Mouse (Mus musculus) embryonic stem cell, embryonic (primary cell): ENCODE measurements around the gene Fam53a.

ENCODE experiments used
- CTCF ChIA-PET, 4 experiments: fragments of 300-600 bp in 2 of 4; fragments of 350-600 bp in 2 of 4; sonication (Branson Sonifier 250); formaldehyde crosslinking; loops; one replicate each; lab custom pipeline; 2022; ENCODE audit warnings: inconsistent platforms in 2 of 4; lab: Charles Lee
- POLR2A ChIA-PET, 4 experiments: fragments of 300-600 bp in 2 of 4; fragments of 350-600 bp in 2 of 4; sonication (Branson Sonifier 250); formaldehyde crosslinking; loops; one replicate each; lab custom pipeline; 2022; ENCODE audit warnings: antibody characterized with exemption in 4 of 4, inconsistent platforms in 1 of 4; lab: Charles Lee

The Fam53a gene

DNA sequence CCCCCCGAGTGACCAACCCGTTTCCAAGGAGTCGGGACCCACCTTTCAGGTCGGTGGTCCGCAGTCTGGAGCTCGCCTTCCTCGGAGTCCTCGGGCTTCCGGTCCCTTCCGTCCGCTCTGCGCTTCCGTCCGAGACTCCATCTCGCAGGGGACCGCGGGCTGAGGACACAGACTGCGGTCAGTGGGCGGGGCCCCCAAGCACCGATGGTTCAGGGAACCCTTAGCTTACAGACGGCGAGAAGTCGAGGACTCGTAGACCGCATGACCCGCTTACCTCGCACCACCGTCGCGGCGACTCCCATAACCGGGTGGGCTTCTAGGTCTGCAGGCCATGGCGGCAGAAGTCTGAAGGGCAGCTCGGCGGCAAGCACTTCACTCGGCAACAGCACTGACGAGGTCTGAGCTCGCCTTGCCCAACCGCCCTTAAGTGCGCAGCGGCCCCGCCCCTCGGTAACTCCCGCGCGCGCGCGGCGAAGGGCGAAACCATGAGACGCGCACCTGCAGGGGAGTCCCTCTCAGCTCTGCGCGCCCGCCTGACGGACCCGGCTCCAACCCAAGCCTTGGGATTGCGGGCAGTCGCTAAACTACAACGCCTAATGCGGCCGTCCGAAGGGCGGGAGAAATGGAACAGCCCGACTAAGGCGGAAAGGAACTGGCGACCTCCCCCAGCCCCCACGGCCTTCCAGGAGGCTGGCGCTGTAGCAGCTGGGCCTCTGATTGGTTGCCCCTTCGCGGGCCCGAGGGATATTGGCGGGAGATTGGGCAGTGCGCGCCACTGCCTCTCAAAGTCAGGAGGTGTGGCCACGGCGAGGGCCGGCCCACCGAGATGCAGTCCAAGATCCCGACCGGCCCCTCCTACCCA, 22.7 kb upstream of the Fam53a start, which contains the start of gene Slbp:
Slbp (minus strand) TSS at position 654 of the 862 bp plus-strand sequence.
- POLR2A ChIA-PET = interaction anchor here (0.5 to 15.0 kb wide), 145 partner anchors 8 to 1923 kb away, joined by 3 to 307 read pairs (median 5); partner anchors contain the start of genes Fam53a (in 4 of the 4), Gm9903 (in 4 of the 4), Nelfa (in 3 of the 4) and Rnf4 (in 3 of the 4)
- CTCF ChIA-PET = interaction anchor here in 2 of 4 experiments (0.7 to 2.3 kb wide), 11 partner anchors 11 to 156 kb away, joined by 3 to 15 read pairs (median 4); partner anchors contain the start of genes Fam53a (in 1 of the 2) and Gm9903 (in 1 of the 2)

DNA sequence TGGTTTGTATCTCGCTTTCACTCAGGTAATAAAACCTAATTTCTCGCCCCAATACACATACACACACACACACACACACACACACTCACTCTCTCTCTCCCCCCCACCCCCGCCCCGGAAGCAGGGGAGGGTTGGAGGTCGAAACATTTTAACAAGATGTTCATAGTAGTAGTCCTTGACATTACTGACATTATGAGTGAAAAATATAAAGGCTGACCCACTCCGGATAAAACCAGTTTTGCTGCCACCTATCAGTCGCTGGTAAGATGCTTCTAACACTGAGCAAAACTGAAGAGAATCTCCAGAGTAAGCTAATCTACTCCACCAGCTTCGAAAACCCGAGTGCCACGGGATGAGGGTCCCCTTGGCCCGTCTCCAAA, 22.1 kb upstream of the Fam53a start:
- POLR2A ChIA-PET = interaction anchor here (0.6 to 15.0 kb wide), 119 partner anchors 9 to 1923 kb away, joined by 3 to 307 read pairs (median 6); partner anchors contain the start of genes Fam53a (in 4 of the 4), Gm9903 (in 4 of the 4), Nelfa (in 3 of the 4) and Ctbp1 (in 2 of the 4)
- CTCF ChIA-PET = interaction anchor here in 3 of 4 experiments (0.6 to 2.3 kb wide), 9 partner anchors 10 to 86 kb away, joined by 3 to 15 read pairs (median 4); partner anchors contain the start of genes Fam53a (in 1 of the 3) and Gm9903 (in 1 of the 3)

DNA sequence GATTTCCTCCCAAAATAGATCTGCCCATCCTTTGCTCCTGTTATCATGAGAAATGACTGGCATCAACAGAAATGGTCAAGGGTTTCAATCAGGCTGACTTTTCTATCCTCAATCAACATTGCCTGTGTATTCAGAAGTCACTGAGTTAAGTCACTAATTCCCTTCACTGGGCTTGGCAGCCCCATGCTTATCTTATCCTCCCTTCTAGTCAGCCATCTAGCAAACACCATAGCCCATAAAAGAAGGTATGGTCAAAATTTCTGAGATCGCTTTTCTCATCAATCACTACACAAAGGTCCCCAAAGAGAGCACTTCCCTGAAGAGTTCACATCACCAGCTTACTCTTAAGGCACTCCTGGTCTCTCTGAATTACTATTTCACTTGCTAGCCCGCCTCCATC, 21.6 kb upstream of the Fam53a start:
- POLR2A ChIA-PET = interaction anchor here (0.6 to 15.0 kb wide), 55 partner anchors 9 to 1336 kb away, joined by 3 to 307 read pairs (median 10); partner anchors contain the start of genes Fam53a (in 4 of the 4), Gm9903 (in 4 of the 4), Fgfr3 (in 2 of the 4) and Letm1 (in 2 of the 4)
- CTCF ChIA-PET = interaction anchor here in 3 of 4 experiments (0.6 to 2.3 kb wide), 5 partner anchors 10 to 43 kb away, joined by 3 to 15 read pairs (median 5); no protein-coding TSS in a partner anchor

DNA sequence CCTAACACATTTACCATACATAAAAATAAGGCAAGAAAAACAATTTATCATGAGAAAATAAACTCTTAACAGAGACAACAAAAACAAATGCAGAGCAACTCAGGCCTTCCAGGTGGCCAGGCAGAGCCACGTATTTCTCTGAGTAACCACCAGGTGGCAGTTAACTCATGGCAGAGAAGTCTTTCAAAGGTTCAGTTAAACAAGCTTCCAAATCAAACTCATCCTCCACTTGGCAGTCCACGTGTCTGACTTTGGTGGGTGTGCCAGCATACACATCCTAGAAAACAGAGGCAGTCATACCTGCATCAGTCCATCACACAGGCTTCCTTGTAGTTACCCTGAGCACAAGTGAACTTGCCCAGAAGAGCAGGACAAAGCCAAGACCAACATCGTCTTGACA, 11.2 kb upstream of the Fam53a start:
- CTCF ChIA-PET = interaction anchor here (0.7 to 3.2 kb wide), 14 partner anchors 8 to 292 kb away, joined by 3 to 16 read pairs (median 4); partner anchors contain the start of genes Slbp (in 2 of the 4), Fam53a (in 1 of the 4) and Gm9903 (in 1 of the 4)
- POLR2A ChIA-PET = interaction anchor here (0.8 to 9.8 kb wide), 14 partner anchors 10 to 150 kb away, joined by 3 to 307 read pairs (median 6); partner anchors contain the start of genes Slbp (in 4 of the 4), Fam53a (in 3 of the 4), Gm9903 (in 3 of the 4) and Fgfr3 (in 1 of the 4)

DNA sequence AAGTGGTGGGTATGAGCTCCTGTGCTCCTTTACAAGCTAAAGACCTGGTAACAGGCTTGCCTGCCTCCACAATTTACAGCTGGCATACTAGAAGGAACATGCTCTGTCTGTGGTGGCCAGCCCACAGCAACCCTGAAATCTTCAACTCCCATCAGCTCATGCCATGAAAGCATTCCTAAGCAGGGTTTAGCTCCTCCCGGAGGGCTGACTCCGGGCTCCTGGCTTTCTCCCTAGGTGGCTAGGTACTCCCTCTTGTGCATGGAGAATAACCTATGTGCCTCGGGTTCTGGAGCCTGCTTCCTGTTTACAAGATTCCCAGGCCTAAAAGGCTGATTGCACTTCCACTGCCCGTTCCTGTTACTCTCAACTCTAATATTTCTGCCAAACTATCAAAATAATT, 9.4 kb upstream of the Fam53a start:
- ChIA-PET CTCF (interaction anchor here in 1 of 4 experiments (1.1 kb wide), 1 partner anchor 13 kb away, joined by 3 read pairs; no protein-coding TSS in a partner anchor), POLR2A (interaction anchor here (0.6 to 9.8 kb wide), 22 partner anchors 9 to 878 kb away, joined by 3 to 307 read pairs (median 6); partner anchors contain the start of genes Fam53a (in 4 of the 4), Gm9903 (in 4 of the 4), Slbp (in 4 of the 4) and Tacc3 (in 2 of the 4))

DNA sequence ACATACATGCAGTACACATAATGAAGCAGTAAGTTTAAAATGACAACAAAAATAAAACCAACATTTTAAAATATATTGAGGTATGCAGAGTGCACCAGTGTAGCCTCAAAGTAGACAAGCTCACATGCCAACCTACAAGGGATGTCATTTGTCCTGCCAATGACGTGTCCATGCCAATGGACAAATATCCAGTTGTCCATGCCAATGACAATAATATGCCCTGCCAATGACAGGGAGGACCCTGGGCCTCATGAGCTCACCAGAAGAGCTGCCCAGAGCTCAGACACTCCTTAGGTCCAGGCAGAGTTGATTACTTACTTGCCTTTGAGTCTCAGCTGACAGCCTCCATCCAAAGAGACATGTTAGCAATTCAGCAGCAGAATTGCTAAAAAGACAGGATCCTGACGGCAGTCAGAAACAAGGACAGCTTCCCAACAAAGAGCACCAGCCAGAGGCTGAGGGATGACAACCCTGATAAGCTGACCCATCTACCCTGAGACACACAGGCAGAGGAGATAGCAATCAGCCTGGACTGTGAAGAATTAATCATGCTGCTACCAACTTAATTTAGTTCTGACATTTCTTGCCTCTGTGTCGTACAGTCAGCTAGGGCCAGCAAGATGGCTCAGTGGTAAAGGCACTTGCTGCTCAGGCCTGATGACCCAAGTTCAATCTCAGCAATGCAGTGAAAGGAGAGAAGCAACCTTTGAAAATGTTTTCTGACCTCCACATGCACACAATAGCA, 8.3 kb upstream of the Fam53a start:
- POLR2A ChIA-PET = interaction anchor here (0.9 to 9.8 kb wide), 20 partner anchors 8 to 877 kb away, joined by 3 to 307 read pairs (median 7); partner anchors contain the start of genes Fam53a (in 4 of the 4), Gm9903 (in 4 of the 4), Slbp (in 4 of the 4) and Tacc3 (in 2 of the 4)
- CTCF ChIA-PET = interaction anchor here in 1 of 4 experiments (1.1 kb wide), 1 partner anchor 14 kb away, joined by 3 read pairs; no protein-coding TSS in a partner anchor

DNA sequence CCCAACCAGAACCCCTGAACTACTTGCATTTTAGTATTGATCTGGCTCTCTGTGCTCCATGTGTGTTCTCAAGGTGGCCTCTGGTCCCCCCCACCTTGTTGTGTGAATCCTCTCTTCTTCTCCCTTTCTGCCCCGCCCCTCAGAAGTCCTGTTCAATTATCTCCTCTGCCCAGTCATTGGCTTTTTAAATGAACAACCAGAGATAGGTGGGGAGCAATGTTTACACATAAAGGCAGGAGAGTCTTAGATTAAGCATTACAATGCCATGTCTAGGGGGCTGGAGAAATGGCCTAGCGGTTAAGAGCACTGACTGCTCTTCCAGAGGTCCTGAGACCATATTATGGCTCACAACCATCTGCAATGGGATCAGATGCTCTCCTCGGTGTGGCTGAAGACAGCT, 5.9 kb upstream of the Fam53a start:
- ChIA-PET POLR2A (interaction anchor here in 3 of 4 experiments (0.6 to 9.8 kb wide), 4 partner anchors 15 to 33 kb away, joined by 5 to 307 read pairs (median 9); partner anchors contain the start of genes Slbp (in 2 of the 3), Tacc3 (in 1 of the 3) and Tmem129 (in 1 of the 3)), CTCF (no interaction called here)

DNA sequence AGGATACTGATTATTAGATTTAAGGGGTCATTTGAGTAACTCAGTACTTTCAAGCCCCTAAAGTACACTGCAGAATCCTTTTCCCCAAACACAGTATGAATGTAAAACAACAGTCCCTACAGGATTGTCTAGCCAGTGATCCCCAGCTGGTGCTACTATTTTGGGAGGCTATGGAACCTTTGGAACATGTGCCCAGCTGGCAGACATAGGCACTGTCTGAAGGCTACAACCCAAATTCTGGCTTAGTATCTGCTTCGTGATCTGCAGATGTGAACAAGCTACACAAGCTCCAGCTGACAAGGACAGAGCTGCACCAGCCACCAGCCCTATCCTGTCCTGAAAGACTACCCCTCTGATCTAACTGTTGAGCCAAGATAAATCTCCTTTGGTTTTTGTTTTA, 3.1 kb upstream of the Fam53a start:
- ChIA-PET CTCF (no interaction called here), POLR2A (interaction anchor here in 3 of 4 experiments (0.5 to 8.1 kb wide), 4 partner anchors 17 to 88 kb away, joined by 3 to 152 read pairs (median 76); partner anchors contain the start of genes Slbp (in 2 of the 3) and Fgfr3 (in 1 of the 3))

DNA sequence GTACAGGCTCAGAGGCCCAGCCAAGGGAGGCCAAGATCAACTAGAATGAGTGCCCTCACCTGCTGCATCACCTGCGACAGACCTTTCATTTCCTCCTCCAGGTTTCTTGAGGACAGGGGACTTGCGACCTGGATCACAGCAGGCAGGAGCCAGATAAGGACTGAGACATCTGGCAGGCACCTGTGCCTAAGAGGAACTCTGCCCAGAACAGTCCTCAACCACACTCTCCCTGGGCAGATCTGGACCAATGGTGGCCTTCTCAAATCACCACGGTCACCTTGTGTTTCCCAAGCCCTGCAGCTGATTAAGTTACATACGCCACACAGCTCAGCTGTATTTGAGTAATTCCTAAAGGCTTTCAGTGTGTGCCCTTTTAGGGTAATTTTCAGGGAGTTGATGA, 1.2 kb upstream of the Fam53a start:
- ChIA-PET POLR2A (interaction anchor here (0.7 to 8.1 kb wide), 24 partner anchors 8 to 545 kb away, joined by 3 to 152 read pairs (median 12); partner anchors contain the start of genes Slbp (in 4 of the 4), Tacc3 (in 3 of the 4), Tmem129 (in 3 of the 4) and Nelfa (in 1 of the 4)), CTCF (interaction anchor here in 1 of 4 experiments (1.0 to 2.8 kb wide), 2 partner anchors 11 to 237 kb away, joined by 3 to 11 read pairs; no protein-coding TSS in a partner anchor)

DNA sequence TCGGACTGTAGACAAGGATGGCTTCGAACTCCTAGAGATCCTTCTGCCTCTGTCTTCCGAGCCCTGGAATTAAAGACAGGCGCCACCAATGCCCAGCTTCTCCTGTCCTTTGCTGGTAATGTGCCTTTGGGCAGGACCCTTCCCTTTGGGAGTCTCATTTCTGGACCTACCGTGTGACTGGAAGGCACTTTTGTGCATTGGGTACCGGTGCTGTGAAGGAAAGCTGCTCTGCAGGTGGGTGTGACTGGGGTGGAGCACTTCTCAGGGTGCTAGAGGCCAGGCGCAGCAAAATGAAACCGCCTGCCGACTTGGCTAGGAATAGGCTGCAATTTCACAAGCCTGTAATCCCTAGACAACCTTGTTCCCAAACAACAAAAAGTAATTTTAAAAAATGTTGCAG, 626 bp upstream of the Fam53a start:
- CTCF ChIA-PET = interaction anchor here in 1 of 4 experiments (1.0 to 2.8 kb wide), 7 partner anchors 12 to 236 kb away, joined by 3 to 11 read pairs (median 4); partner anchors contain the start of gene Slbp
- POLR2A ChIA-PET = interaction anchor here (0.6 to 8.1 kb wide), 48 partner anchors 8 to 740 kb away, joined by 3 to 152 read pairs (median 5); partner anchors contain the start of genes Slbp (in 4 of the 4), Tacc3 (in 3 of the 4), Tmem129 (in 3 of the 4) and Fam193a (in 1 of the 4)

DNA sequence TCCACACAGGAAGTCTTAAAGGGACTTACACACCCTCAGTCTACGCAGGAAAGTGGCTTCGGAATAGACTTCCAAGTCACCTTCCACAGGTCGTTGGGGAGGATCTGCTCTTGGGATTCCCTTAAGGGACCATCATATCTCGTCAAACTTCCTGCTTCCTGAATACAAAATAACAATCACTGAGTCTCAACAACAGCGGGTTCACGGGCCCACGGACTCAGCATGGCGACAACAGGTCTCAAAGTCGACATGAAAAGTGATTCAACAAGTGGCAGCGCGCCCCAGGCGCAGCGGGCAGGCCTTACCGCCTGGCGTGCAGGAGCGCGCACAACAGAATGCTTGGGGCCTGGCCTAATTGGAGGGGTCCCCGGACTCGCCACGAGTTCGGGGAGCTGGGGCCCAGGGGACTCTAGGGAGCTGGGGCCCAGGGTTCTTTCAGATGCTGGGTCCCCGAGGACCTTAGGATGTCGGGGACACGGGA, 575 bp downstream of the Fam53a start:
- POLR2A ChIA-PET = interaction anchor here (1.0 to 8.1 kb wide), 39 partner anchors 8 to 307 kb away, joined by 3 to 152 read pairs (median 5); partner anchors contain the start of genes Slbp (in 3 of the 4), Tacc3 (in 2 of the 4), Tmem129 (in 2 of the 4) and Letm1 (in 1 of the 4)
- CTCF ChIA-PET = interaction anchor here in 1 of 4 experiments (1.0 to 2.8 kb wide), 4 partner anchors 13 to 109 kb away, joined by 3 to 11 read pairs (median 4); no protein-coding TSS in a partner anchor

DNA sequence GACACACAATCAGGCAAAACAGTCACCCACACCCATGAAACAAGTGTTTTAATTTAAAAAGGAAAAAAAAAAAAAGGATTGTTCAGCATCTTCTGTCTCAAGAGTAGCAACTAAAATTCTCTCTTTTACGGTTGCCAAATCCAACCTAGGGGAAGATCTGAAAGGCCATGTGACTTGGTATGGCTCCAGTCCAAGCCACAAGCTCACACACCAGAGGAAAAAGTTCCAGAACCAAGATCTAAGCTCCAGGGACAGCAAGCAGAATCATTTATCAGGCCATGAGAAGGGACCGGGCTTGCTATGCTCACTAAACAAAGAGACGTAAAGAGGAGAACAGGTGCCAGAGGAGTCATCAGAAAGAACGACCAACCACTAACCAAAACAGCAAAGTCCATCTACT, 1.5 kb downstream of the Fam53a start:
- POLR2A ChIA-PET = interaction anchor here in 3 of 4 experiments (0.6 to 8.1 kb wide), 17 partner anchors 8 to 484 kb away, joined by 3 to 152 read pairs (median 5); partner anchors contain the start of genes Slbp (in 3 of the 3), Tacc3 (in 1 of the 3) and Tmem129 (in 1 of the 3)

DNA sequence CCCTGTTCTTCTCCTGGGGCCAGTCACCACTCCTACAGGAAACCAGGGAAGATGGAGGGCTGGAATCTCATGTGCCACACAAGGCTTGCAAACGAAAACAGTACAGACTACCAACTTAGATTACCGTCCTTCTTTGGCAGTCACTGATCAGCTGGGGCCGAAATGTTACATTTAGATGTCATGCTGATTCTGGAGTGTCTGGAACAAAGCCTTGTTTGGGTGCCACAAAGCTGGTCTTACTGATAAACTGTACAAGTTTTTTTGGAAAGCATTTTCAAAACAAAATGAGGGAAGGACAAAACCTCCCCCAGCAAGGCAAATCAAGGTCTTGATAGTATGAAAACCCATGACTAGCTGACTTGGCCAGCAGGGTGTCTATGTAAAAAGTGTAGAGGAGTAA, 5.7 kb downstream of the Fam53a start:
- CTCF ChIA-PET = interaction anchor here in 2 of 4 experiments (0.6 to 1.1 kb wide), 2 partner anchors 53 to 347 kb away, joined by 3 to 4 read pairs; no protein-coding TSS in a partner anchor

More for the DNA sequence above, 1.5 kb downstream of the Fam53a start:
- CTCF ChIA-PET = interaction anchor here in 3 of 4 experiments (0.6 to 2.8 kb wide), 3 partner anchors 9 to 14 kb away, joined by 6 to 11 read pairs (median 6); no protein-coding TSS in a partner anchor

DNA sequence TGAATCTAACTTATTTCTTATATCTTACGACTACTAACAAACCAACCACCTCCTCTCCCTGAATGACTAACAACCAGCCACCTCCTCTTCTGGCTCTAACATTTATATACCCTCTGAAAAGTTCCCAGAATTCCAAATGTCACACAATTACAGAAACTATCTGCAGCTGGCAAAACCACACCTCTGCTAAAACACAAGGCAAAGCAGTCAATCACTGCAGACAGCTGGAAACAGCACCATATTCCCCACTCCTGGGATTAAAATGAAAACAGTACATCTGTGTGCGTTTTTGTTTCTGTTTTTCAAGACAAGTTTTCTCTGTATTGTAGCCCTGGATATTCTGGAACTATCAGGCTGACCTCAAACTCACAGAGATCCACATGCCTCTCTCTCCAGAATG, 6.8 kb downstream of the Fam53a start:
- ChIA-PET CTCF (no interaction called here), POLR2A (interaction anchor here in 1 of 4 experiments (1.7 kb wide), 1 partner anchor 10 kb away, joined by 6 read pairs; no protein-coding TSS in a partner anchor)

More for the DNA sequence above, 5.7 kb downstream of the Fam53a start:
- POLR2A ChIA-PET = interaction anchor here in 3 of 4 experiments (0.9 to 1.4 kb wide), 4 partner anchors 8 to 88 kb away, joined by 3 to 5 read pairs (median 3); partner anchors contain the start of gene Slbp (in 1 of the 3)

DNA sequence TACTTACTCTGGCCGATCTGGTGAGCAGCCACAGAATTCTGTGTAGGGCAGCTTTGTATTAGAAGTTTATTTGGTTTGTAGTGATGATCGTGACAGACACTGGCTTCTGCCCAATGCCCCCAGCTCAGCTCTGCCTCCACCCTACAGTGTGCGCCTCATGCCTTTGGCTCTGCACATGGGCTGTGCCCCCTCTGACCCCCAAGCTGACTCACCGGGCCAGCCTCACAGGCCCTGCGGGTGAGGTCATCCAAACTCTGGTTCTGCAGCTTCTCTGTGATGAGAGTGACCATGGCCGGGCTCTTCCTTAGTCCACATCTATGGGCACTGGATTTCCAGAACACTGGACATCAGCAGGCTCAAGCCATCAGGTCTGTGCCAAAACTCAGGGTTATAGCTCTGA, 15.0 kb downstream of the Fam53a start:
- ChIA-PET CTCF (no interaction called here), POLR2A (interaction anchor here in 3 of 4 experiments (0.8 to 6.3 kb wide), 8 partner anchors 15 to 97 kb away, joined by 3 to 41 read pairs (median 6); partner anchors contain the start of genes Slbp (in 3 of the 3), Fam53a (in 2 of the 3) and Gm9903 (in 2 of the 3))
